Mouse (Mus musculus): ENCODE measurements around the gene Cchcr1.

GRCm38 (mm10) chr17:35549437-35550142 is 32.7 kb downstream of the Cchcr1 start:
- TF ChIP-seq POLR2A (IDR thresholded peaks at IDR 0.05; ENCODE audit: insufficient read depth, low read length), result no peak
- no peak for TF ChIP-seq CTCF (IDR thresholded peaks at IDR 0.05; ENCODE audit: low read depth, low read length)
- no peak for TF ChIP-seq EP300 (IDR thresholded peaks at IDR 0.05; ENCODE audit: insufficient read depth, low read depth, low read length)

Measured in ES-Bruce4 (cell line).